Mouse (Mus musculus) kidney, postnatal 36 days (tissue): ENCODE measurements around the gene Psph.
A peak's percentile ranks its signal among the peaks of the same experiment; 100 is the strongest.
"Not testable (repeated sequence)": the region's sequence is repeated elsewhere in the genome, so short reads cannot be mapped to it uniquely, and the experiment has no call there.

Experiments
- DNase-seq, 2 experiments: peaks; one replicate each; pipeline ENCODE4 v3.0.0; 2021 to 2022; ENCODE audit warnings: mixed read lengths in 2 of 2

The Psph gene

GRCm38 (mm10) chr5:129786818-129787790 lies at the start of gene Psph:
Gene Psph, minus strand, starts transcription at chr5:129787449.
- peak; percentile 97 to 98 for DNase-seq

DNA sequence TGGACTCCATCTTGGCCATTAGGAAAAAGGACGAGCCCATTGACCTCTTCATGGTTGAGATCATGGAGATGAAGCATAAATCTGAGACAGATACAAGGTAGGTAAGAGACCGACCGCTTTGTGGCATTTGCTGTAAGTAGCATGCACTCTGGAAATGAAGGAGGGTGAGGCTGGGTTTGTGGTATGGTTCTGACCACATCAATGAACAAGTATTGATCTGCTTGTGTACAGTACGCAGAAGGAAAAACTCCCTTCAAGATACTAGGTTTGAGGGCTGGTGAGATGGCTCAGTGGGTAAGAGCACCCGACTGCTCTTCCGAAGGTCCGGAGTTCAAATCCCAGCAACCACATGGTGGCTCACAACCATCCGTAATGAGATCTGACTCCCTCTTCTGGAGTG lies 3.3 kb upstream of the Psph start:
- not testable (repeated sequence) for DNase-seq

DNA sequence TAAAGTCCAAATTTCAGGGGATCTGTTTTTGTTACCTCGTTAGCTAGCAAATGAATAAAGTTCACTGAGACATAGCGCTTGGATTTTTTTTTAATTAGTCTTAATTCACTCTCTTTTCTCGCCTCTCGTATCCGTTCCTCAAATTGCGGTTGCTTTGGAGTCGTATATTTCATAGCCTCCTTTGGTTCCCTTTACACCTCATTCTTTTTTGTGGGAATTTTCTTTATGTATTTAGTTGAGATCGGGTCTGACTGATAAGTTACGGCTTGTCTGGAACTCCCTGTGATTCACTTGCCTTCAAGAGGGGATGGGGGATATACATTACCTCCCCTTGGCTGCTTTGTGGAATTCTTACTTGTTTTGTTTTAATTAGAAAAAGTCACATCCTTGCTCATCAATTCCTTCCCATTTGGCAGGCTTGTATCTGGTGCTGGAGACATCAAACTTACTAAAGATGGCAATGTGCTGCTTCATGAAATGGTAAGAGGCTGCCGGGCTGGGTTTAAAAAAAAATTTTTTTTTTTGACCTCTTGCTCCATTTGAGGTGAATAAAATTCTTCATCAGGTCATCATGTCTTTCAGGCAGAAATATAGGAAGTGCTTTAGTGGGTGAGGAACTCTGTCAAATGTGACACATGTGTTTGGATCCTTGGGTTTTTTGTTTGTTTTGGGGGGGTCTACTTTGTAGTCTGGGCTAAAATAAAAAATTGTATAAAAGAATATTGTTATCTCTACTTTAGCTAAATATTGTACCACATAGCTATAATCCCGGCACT lies 757 bp upstream of the Psph start:
- no peak for DNase-seq

DNA sequence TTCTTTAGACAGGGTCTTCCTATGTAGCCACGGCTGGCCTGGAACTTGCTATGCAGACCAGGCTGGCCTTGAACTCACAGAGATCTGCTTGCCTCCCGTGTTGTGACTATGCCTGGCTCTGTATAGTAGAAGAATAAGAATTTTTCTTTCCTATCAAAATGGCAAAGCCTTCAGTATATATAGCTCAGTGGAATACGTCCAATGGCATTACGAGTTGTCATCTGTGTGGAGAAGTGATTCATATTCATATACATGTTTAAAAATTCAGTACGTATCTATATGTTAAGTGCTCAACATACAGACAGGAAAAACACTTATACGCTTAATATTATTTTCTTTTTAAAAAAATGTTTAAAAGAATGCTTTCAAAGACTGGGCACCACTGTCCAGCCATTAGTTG lies 1.1 kb downstream of the Psph start:
- no peak for DNase-seq

DNA sequence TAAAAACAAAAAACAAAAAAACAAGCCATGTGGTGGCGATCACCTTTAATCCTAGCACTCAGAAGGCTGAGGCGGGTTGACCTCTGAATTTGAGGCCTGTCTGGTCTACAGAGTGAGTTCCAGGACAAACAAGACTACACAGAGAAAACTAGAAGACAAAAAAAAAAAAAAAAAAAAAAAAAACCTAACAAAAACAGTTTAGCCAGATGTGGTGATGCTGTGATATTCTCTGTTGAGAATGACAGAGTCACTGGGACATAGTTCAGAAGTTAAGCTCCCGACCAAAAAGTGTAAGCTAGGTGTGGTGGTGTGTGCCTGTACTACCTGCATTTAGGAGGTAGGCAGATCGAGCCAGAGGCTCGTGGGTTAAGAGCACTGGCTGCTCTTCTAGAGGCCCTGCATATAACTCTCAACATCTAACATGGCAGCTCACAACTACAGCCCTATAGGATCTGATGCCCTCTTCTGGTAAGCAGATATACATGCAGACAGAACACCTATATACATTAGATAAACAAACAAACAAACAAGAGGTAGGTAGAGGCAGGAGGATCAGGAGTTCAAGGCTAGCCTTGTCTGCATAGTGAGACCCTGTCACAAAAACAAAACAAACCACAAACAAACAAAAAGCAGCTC lies 1.9 kb downstream of the Psph start:
- no peak for DNase-seq

DNA sequence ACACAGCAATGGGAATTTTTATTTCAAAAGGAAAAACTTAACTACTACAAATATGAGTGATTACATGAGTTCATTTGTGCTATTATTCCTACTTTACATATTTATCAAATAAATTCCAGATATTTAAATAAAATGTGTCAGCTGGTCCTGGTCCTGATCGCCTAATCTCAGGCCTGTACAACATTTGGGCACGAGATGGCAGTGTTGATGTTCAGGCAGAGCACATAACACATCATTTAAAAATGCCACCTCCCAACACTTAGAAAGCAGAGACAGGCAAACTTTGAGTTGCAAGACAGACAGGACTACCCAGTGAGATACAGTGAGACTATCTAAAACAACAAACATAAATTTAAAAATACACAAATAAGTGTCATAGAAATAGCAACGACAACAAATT lies 5.0 kb downstream of the Psph start:
- DNase-seq = peak in 1 of 2 experiments; percentile 55

GRCm38 (mm10) chr5:129780131-129780530 lies 7.1 kb downstream of the Psph start:
- no peak for DNase-seq

DNA sequence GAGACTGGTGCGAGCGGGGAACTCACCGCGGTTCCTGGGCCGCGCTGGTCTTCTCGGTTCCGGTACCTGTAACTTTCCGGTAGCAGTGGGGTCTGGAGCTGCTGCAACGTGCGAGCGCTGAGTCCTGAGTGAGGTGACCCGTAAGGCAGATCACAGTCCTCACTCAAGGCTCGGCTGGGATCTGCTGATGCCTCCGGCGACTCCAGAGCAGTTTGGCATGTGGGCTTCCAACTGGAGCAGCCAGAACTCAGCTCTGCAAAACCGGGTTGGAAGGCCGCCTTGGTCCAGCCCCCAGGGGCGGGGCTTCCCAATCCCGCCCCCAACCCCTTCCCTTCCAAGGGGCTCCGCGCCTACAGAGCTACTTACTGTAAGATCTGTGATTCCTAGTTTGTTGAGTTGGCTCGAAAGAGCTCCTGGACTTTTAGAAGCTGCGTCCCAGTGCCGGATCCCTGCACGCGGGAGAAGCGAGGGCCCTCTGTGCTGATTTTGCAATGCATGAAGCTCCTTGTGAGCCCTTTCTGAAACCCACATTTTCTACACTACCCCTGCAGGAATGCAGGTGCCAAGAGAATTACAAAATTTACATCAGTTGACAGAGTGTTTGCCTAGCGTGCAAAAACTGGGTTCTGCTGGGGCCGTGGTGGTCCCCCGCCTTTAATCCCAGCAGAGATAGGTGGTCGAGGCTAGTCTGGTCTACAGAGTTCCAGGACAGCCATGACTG lies 8.1 kb downstream of the Psph start:
- DNase-seq = peak; percentile 90 to 91

DNA sequence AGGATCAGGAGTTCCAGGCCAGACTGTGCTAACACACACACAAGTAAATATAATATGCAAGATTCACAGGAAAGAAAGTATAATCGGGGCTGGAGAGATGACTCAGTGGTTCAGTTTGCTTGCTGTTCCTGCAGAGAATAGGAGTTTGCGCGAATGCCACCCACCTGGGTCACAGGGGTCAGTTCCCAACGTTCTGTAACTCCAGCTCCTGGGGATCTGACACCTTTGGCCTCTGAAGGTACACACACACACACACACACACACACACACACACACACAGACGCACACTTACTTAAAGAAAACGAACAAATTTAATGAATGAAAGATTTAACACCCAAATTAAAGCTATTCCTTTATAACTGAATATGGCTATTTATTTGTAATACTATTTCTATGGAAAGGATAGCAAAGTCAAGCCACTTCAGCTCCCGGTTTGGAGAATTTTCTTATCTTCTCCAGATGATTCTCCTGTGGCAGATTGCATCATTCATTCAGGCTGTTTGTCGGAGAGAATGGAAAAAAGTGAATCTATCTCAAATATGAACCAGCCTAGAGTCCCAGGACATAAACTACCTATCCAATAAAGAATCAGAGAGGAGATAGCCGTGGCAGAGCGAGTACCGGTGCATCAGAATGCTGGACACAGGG lies 8.8 kb downstream of the Psph start:
- no peak for DNase-seq

DNA sequence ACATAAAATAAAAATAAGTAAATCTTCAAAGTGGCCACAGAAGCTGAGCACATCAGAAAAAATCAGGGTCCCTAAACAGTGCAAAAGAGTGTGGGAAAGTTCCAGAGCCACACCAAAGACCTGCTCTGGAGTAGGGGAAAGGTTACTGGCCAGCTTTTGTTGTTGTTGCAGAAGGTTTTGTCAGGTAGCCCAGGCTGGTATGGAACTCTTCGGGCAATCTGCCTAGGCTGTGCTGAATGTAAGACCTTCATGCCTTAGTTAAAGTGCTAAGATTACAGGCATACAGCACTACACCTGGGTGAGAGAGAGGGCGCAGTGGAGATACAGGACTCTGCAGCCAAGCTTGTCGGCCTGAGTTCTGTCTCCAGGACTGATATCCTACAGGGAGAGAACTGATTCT lies 12.6 kb downstream of the Psph start:
- DNase-seq = no peak

GRCm38 (mm10) chr5:129773330-129773729 lies 13.9 kb downstream of the Psph start:
- not testable (repeated sequence) for DNase-seq

GRCm38 (mm10) chr5:129772433-129772832 lies 14.8 kb downstream of the Psph start:
- DNase-seq = no peak

- DNase-seq = peak; percentile 84 to 89
Measured at GRCm38 (mm10) chr5:129770443-129771355, 16.6 kb downstream of the Psph start.

- no peak for DNase-seq
Measured at GRCm38 (mm10) chr5:129761865-129762540, 25.2 kb downstream of the Psph start.

DNA sequence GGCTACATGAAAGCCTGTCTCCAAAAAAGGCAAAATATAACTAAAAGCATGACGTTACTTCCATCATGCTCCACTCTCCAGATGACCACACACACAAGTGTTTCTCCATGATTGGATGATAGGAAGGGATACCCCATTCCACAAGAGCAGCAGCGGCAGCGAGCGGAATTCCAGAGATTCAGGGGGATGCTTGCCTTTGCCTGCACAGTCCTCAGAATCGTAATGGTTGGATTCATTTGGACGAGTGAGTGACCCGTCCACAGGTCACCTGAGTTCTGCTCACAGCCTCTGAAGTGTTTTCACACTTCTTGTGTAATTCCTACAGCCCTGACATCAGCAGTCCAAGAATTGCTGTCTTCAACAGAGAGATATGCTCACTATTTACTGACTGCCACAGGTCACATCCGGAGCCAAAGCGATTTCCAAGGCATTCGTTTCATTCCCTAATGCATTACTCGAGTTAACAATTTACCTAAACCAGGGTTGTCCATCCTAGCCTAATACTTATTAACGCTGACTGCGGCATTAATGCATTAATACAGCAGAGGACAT lies 27.2 kb downstream of the Psph start:
- DNase-seq = peak; percentile 52 to 78

DNA sequence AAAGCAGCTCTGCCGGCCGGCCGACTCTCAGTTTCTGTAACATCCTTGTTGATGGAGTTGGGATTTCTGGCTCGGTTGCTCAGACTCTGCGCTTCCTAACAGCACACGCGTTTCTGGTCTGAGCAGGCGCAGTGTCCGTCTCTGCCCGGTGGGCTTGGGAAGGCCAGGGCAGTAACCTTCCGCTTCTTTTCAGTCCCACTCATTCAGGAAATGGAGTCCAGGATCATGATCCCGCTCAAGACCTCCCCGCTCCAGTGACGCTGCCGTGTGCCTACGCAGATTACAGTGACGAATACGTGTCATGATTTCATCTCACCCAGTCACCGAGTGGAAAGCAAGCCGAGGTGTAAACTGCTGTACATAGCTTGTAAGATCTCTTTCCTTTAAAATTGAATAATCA lies 30.4 kb downstream of the Psph start:
- DNase-seq = no peak

DNA sequence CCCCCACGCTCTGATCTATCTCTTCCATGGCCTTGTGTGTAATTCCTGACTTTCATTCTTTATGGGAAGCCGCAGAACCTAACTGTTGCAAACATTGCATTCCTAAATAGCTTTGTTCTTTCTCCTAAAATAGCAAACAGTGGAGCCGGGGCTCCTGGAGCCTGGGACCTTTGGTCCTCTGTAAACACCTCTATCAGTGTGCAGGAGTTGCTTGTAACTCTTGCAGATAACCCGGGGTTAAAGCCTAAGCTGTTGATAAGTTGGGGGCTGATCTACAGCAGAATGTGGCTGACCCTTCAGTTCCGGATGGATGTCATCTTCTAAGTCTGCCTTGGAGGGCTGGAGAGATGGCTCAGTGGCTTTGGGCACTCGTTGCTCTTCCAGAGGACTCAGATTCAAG lies 43.2 kb downstream of the Psph start:
- no peak for DNase-seq

DNA sequence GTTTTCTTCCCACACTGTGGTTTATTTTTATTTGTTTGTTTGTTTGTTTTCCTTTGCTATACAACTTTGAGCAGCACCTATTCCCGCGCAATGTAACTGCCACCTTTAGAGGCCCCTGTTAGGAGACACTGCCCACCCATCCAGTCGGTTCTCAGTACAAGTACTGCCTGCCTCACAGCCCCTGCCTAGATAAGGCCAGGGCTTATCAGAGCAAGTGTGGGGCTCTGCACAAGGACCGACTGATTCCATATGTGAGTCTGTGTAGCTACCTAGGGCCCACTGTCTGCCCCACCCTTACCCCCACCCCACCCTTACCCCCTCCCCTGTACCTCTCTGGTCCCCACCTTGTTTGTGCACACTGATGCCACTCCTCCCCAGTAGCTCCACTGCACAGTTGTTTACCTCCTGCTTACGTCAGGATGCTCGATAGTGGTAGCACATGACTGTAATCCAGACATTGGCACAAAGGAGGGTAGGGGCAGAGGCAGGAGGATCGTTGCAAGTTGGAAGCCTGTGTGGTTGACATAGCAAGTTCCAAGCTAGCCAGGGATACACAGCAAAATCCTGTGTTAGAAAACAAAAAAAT lies 44.3 kb downstream of the Psph start:
- no peak for DNase-seq

DNA sequence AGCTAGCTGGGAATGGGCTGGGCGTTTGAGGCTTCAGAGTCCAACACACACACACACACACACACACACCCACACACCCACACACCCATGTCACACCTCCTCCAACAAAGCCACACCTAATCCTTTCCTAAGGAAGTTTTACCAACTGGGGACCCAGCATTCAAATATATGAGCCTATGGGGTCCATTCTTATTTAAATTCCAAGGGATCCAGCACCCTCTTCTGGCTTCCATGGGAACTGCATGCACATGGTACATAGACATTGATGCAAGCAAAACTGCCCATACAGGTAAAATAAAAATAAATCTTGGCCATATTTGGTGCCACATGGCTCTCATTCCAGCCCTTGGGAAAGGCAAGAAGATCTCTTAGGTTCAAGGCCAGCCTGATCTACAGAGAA lies 46.3 kb downstream of the Psph start:
- peak; percentile 38 to 76 for DNase-seq

DNA sequence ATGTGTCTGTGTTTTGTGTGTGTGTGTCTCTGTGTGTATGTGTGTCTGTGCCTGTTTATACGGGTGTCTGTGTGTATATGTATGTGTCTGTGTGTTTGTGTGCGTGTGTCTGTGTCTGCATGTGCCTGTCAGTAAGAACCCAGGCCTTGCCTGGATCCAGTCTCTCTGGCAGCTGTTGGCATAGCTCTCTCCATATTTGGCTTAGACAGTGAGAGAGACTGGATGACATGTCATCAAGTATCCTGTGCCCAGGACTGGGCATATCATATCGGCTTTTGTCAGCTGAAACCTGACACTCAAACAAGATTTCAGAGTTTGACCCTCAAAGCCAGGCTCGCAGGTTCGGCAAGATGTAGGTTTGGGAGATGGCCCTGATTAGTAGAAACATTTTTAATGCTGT lies 56.2 kb downstream of the Psph start:
- no peak for DNase-seq
